Mouse (Mus musculus): ENCODE measurements around the gene Acox2. TPM values are rescaled to one million over a fixed set of nuclear protein-coding genes. Genes with fewer than 3 reads are reported as not detected.

Gene Acox2
- polyA plus RNA-seq, 1 experiment from 2014 or later: 47.0 TPM

DNA sequence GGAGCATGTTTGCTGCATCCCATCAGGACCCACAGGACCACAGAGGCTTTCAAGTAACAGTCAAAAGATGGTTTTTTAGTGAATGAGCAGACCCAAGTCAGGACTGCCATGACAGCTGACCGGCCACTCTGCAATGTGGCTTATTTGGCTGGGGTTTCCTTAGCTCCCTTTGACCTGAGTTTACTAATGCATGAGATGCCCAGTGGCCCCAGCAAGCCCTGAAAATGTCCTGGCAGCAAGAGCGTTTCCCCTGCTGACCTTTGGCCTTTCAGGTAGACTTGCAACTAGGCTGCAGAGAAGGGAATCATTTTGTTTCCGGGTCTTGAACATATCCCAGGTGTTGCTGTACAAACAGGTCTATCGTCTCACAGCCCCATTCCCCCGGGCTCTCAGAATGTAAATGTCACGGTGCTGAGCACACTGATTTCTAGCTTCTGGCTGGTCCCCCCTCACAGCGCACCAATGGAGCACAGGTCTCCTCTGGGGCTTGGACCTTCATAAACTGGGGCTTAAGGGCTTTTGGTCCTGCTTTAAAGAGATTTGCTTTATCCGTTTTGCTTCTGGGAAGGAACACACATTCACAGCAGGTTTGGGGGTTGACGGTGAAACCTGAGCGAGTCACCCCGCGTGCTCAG is 67.7 kb downstream of the Acox2 start:
- Histone ChIP-seq H3K4me3 (replicated peaks) (no peak overlapping the region), H3K27me3 (no peaks in the 10 kb centered on the region), H3K36me3 (replicated peaks) (no peaks in the 10 kb centered on the region), H3K27ac (replicated peaks) (no peak overlapping the region), H3K4me1 (replicated peaks) (no peaks in the 10 kb centered on the region), H3K9ac (no peak overlapping the region), H3K4me2 (no peak overlapping the region), H3K9me3 (replicated peaks) (no peaks in the 10 kb centered on the region)
- 66% methylated on average over 12 of the region's 12 CpGs for WGBS (ENCODE audit: insufficient replicate concordance)
- ATAC-seq (ENCODE audit: insufficient read depth): no peak

DNA sequence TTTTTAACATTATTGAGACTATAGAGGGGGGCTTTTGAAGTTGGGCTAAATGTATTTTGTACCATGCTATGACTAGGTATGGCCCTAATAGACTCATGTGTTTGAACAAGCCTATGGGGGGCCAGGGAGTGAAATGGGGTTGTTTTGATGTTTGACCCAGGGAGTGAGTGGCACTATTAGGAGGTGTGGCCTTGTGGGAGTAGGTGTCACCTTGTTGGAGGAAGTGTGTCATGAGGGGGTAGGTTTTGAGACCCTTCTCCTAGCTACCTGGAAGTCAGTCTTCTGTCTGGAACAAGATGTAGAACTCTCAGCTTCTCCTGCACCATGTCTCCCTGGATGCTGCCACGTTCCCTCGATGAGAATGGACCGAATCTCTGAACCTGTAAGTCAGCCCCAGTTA is 68.6 kb downstream of the Acox2 start:
- Histone ChIP-seq H3K9me3 (replicated peaks) (no peaks in the 10 kb centered on the region), H3K9ac (no peak overlapping the region), H3K4me1 (replicated peaks) (no peaks in the 10 kb centered on the region), H3K27ac (replicated peaks) (no peak overlapping the region), H3K4me3 (replicated peaks) (no peak overlapping the region), H3K27me3 (no peaks in the 10 kb centered on the region), H3K36me3 (replicated peaks) (no peaks in the 10 kb centered on the region), H3K4me2 (no peak overlapping the region)
- no peak for ATAC-seq (ENCODE audit: insufficient read depth)
- WGBS (ENCODE audit: insufficient replicate concordance): 64% methylated on average over 3 of the region's 3 CpGs

DNA sequence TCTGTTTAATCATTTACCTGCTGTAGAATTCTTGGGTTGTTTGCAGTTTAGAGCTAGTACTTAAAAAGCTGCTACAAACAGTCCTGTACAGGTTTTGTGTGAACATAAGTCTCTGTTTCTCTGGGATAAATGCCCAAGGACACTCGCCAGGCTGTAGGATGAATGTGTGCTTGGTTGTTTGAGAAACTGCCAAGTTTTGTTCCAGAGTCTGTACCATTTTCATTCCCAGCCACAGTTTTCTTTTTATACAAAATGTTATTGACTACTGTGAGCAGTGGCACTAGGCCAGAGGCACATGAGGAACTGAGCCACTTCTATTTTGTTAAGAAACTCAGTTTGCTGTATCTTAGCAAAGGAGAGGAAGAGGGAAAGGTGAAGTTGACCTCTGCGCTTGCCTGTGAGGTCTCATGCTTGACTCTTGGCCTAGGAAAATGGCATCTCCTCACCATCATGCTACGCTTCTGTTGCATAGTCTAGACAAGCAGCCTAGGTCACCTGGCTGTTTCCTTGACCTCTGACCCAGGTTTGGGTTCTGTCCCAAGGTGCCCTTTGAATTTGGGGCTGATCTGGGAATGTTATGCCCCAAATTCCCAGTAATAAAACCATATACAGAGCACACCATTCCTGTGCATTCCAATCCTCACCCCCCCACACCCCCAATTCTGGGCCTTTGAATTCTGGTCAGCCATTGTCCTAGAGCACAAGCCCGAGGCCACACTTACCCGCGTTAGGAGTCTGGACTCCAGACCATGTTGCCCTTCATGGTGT is 72.7 kb downstream of the Acox2 start:
- H3K9ac ChIP-seq: no peak overlapping the region
- WGBS (ENCODE audit: insufficient replicate concordance): 67% methylated on average over 6 of the region's 6 CpGs
- no peak overlapping the region for H3K4me2 ChIP-seq
- H3K4me3 ChIP-seq (replicated peaks): no peak overlapping the region
- no peak for ATAC-seq (ENCODE audit: insufficient read depth)
- no peaks in the 10 kb centered on the region for H3K36me3 ChIP-seq (replicated peaks)
- no peaks in the 10 kb centered on the region for H3K4me1 ChIP-seq (replicated peaks)
- H3K27ac ChIP-seq (replicated peaks): no peak overlapping the region
- H3K9me3 ChIP-seq (replicated peaks): no peaks in the 10 kb centered on the region
- H3K27me3 ChIP-seq: no peaks in the 10 kb centered on the region

DNA sequence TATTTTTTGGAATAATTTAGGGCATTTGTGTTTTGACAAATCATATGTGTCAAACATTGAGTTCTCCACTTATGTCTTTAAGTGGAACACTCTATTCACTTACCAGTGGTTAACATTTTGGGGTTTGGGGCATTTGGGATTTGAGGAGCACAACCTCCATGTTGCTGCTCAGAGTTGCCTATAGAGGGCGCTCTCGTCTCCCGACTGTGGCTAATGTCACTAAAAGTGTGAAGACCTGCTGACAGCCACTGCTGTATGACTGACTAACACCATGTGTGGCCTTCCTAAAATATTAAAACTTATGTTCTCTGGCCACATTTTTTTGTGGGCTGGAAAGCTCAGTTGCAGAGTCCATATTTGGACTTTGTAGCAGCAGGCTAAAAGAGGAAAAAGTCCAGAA is 75.8 kb downstream of the Acox2 start:
- H3K4me2 ChIP-seq: no peak overlapping the region
- H3K27ac ChIP-seq (replicated peaks): no peak overlapping the region
- no peak for ATAC-seq (ENCODE audit: insufficient read depth)
- no peaks in the 10 kb centered on the region for H3K9me3 ChIP-seq (replicated peaks)
- no peaks in the 10 kb centered on the region for H3K4me1 ChIP-seq (replicated peaks)
- H3K36me3 ChIP-seq (replicated peaks): no peaks in the 10 kb centered on the region
- WGBS (ENCODE audit: insufficient replicate concordance): 40% methylated on average over 3 of the region's 3 CpGs
- no peak overlapping the region for H3K4me3 ChIP-seq (replicated peaks)
- no peaks in the 10 kb centered on the region for H3K27me3 ChIP-seq
- H3K9ac ChIP-seq: no peak overlapping the region

DNA sequence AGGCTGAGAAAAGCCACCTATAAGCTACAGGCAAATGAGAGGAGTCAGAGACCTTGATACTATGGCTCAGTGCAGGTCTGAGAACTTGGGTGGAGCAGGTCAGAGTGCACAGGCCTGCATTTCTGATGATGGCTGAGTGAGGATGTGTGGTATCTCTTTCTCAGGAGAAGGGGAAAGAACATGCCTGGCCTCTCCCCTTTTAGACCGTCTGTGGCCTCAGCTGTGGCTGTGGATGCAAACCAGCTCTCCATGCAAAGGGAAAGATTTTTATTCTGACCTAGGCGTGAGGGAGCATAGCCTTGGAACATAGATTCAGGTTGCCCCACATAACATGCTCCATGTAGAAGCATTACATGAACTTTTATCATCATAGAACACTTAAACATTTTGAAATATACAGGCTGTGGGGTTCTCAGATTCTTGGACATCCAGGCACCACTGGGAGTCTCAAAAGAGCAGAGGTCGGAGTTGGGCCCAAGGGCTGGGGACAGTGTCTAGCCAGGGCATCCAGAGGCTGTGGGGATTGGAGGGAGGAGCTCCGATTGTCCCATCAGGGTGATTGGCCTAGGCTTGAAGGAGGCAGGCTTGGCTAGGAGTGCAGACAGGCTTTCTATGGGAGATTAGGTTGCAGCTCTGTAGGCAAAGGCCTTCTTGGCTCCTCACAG is 78.7 kb downstream of the Acox2 start:
- 49% methylated on average over 4 of the region's 4 CpGs for WGBS (ENCODE audit: insufficient replicate concordance)
- 0 out of 2 replicates have a peak, but pooled peaks cover 3% of the 10 kb centered on the region for H3K4me1 ChIP-seq (replicated peaks)
- H3K4me3 ChIP-seq (replicated peaks): no peak overlapping the region
- no peaks in the 10 kb centered on the region for H3K9me3 ChIP-seq (replicated peaks)
- no peak overlapping the region for H3K27ac ChIP-seq (replicated peaks)
- no peak overlapping the region for H3K9ac ChIP-seq
- no peak overlapping the region for H3K4me2 ChIP-seq
- H3K27me3 ChIP-seq: no peaks in the 10 kb centered on the region
- no peak for ATAC-seq (ENCODE audit: insufficient read depth)
- H3K36me3 ChIP-seq (replicated peaks): no peaks in the 10 kb centered on the region

DNA sequence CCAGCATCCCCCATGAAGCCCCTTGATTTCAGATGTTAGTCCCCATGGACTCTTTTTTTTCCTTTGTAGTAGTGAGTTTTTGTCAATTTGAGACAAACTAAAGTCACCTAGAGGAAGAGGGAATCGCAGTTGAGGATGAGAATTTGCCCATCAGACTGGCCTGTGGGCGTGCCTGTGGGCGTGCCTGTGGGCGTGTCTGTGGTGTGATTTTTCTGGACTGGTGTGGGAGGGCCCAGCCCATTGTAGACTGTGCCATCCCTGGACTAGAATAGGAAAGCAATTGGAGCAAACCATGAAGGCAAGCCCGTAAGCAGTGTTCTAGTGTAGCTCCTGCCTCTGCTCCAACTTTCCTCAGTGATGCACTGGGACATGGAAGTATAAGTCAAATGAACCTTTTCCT is 82.9 kb downstream of the Acox2 start:
- H3K9me3 ChIP-seq (replicated peaks): no peaks in the 10 kb centered on the region
- H3K4me1 ChIP-seq (replicated peaks): peaks cover 19% of the 10 kb centered on the region
- H3K9ac ChIP-seq: no peak overlapping the region
- no peak overlapping the region for H3K27ac ChIP-seq (replicated peaks)
- H3K27me3 ChIP-seq: no peaks in the 10 kb centered on the region
- no peaks in the 10 kb centered on the region; the same call in 1 of the 2 replicates for H3K36me3 ChIP-seq (replicated peaks)
- ATAC-seq (ENCODE audit: insufficient read depth): no peak
- no peak overlapping the region for H3K4me3 ChIP-seq (replicated peaks)
- H3K4me2 ChIP-seq: no peak overlapping the region
- WGBS (ENCODE audit: insufficient replicate concordance): 28% methylated on average over 5 of the region's 5 CpGs

Other genes starting within 250 kb of the Acox2 start
- gene Rpp14, start 179.0 kb downstream of the Acox2 start, polyA plus RNA-seq (2015; fragmentation: Nextera tagmentation; extraction: Ambion mirVana): 19.9 and 22.0 TPM in 2 replicates
- 11.3 and 12.1 TPM in 2 replicates for gene Pxk, start 161.1 kb downstream of the Acox2 start, polyA plus RNA-seq (2015; fragmentation: Nextera tagmentation; extraction: Ambion mirVana)
- gene Pdhb, start 86.3 kb downstream of the Acox2 start, polyA plus RNA-seq (2015; fragmentation: Nextera tagmentation; extraction: Ambion mirVana): 103 and 108 TPM in 2 replicates
- gene Kctd6, start 45.2 kb downstream of the Acox2 start, polyA plus RNA-seq (2015; fragmentation: Nextera tagmentation; extraction: Ambion mirVana): 5.7 and 6.0 TPM in 2 replicates
- gene Fam107a, start 58.7 kb upstream of the Acox2 start, polyA plus RNA-seq (2015; fragmentation: Nextera tagmentation; extraction: Ambion mirVana): 0.07 TPM in 1 of 2 replicates, not detected in the other
- gene Oit1, start 119.4 kb upstream of the Acox2 start, polyA plus RNA-seq (2015; fragmentation: Nextera tagmentation; extraction: Ambion mirVana): not detected in 2 replicates